Mouse (Mus musculus) testis, adult 2 months (tissue): ENCODE measurements around the gene Rnf115.

Experiments
- CTCF ChIP-seq: fragments of 200-500 bp; IDR thresholded peaks from 2 replicates; pipeline ENCODE4 v1.5.1; 2012; ENCODE audit warnings: low read depth, mild to moderate bottlenecking, inconsistent platforms, low read length, moderate library complexity; ENCODE audit not compliant: control insufficient read depth, insufficient read depth, insufficient replicate concordance
- POLR2A ChIP-seq: fragments of 200-500 bp; IDR thresholded peaks from 2 replicates; pipeline ENCODE4 v1.6.1; 2012; ENCODE audit warnings: low read depth, mild to moderate bottlenecking, inconsistent platforms, low read length, moderate library complexity; ENCODE audit not compliant: control insufficient read depth

DNA sequence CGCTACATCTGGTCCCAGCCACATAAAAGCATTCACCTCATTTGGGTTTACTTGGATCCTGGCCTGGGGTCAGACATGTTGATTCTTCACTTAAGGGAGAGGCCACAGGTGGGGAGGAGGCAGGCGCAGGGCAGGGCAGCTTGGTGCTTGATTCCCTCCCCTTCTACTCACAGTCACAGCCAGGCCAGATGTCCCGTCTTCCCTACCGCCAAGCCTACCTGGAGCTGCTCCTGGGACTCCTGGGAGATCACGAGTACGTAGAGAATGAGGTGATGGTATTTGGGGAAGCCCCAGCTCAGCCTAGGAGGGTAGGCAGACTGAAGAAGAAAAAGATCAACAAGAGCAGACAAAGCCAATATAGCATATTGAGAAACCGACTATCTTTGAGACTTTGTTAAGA, 20.5 kb upstream of the Rnf115 start:
- TF ChIP-seq CTCF (no peak), POLR2A (no peak)
